Mouse (Mus musculus) hindbrain, embryonic 15.5 days (tissue): ENCODE data around the gene Snn. TPM values are rescaled to one million over a fixed set of nuclear protein-coding genes. Genes with fewer than 3 reads are reported as not detected.

ENCODE experiments used
- ATAC-seq: fragments of 200-750 bp; cut with Nextera tagmentation; 2 replicates; pipeline ENCODE4 v1.8.0; 2017; ENCODE audit warnings: low read depth, moderate number of reproducible peaks, moderate TSS enrichment; ENCODE audit not compliant: low FRiP score
- H3K27ac ChIP-seq: fragments of 300-500 bp; sonication (generic); replicated peaks from 2 replicates; pipeline ENCODE4 v1.5.1; 2015; ENCODE audit warnings: mild to moderate bottlenecking, inconsistent platforms
- H3K27me3 ChIP-seq: fragments of 300-500 bp; sonication (generic); 2 replicates; pipeline ENCODE4 v1.6.1; 2015; ENCODE audit warnings: control low read depth, inconsistent platforms
- H3K36me3 ChIP-seq: fragments of 300-500 bp; sonication (generic); 2 replicates; pipeline ENCODE4 v1.6.1; 2015; ENCODE audit warnings: control low read depth, inconsistent platforms
- H3K4me1 ChIP-seq: fragments of 300-500 bp; sonication (generic); replicated peaks from 2 replicates; pipeline ENCODE4 v1.6.1; 2015; ENCODE audit warnings: control low read depth, inconsistent platforms
- H3K4me2 ChIP-seq: fragments of 300-500 bp; sonication (generic); 2 replicates; pipeline ENCODE4 v1.6.1; 2015; ENCODE audit warnings: moderate library complexity, mild to moderate bottlenecking, inconsistent platforms
- H3K4me3 ChIP-seq: fragments of 300-500 bp; sonication (generic); 2 replicates; pipeline ENCODE4 v1.5.1; 2015; ENCODE audit warnings: mild to moderate bottlenecking, inconsistent platforms
- H3K9ac ChIP-seq: fragments of 300-500 bp; sonication (generic); 2 replicates; pipeline ENCODE4 v1.6.1; 2015; ENCODE audit warnings: inconsistent platforms
- H3K9me3 ChIP-seq: fragments of 300-500 bp; sonication (generic); 2 replicates; pipeline ENCODE4 v1.6.1; 2016; ENCODE audit warnings: control low read depth, inconsistent platforms
- WGBS: fragments of 180-500 bp; shearing (Covaris S2); methylation state at CpG from one replicate; pipeline ENCODE4 v1.1.7; 2015; 5-methylcytosine and 5-hydroxymethylcytosine counted together
- polyA plus RNA-seq: library from polyadenylated mRNA; unstranded; fragments of >200 nt; fragmentation: Nextera tagmentation; extraction: Ambion mirVana; gene quantifications from 2 replicates; pipeline ENCODE4 v1.2.1, GENCODE M21; 2015

The Snn gene
- polyA plus RNA-seq, 1 experiment from 2014 or later, result 133 TPM

DNA sequence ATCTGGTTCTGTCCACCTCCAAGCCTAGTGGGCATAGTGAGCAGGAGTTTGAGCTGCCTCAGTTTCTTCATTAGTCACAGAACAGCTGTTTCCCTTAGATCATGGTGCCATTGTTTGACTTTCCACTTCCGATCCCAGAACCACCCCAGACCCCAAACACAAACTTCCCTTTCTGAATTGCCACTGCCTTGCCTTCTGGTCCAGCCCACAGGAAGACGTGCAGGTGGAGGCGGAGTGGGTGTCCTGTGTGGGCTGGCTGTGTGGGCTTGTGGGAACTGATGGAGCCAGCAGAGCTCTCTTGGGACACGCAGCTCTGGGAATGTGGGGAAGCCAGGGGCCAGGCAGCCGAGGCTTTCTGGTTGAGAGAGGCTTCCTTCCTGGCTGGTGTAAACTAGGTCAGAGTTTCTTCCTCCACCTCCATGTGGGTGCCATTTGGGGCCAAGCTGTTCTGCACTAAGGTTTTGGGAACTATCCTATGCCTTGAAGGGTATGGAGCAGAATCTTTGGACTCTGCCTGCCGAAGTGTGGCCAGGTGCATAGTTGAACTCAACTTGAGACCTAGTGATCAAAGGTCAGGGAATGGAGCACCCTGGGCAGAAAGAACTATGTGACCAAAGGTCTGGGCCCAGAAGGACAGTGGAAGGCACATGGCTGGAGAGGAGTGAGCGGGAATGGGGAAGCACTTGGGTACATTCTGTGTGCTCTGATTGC, 9.1 kb downstream of the Snn start:
- peak overlapping the region; percentile 34 for H3K27ac ChIP-seq
- peaks cover 78% of the 10 kb centered on the region for H3K4me1 ChIP-seq
- no peaks in the 10 kb centered on the region for H3K9me3 ChIP-seq
- no peak overlapping the region for H3K4me3 ChIP-seq
- H3K27me3 ChIP-seq, result no peaks in the 10 kb centered on the region
- no peak overlapping the region for H3K9ac ChIP-seq
- no peak for ATAC-seq
- peaks cover 26% of the 10 kb centered on the region for H3K36me3 ChIP-seq
- peak overlapping the region; percentile 74 for H3K4me2 ChIP-seq
- WGBS, result 78% methylated on average over 7 of the region's 7 CpGs

GRCm38 (mm10) chr16:11071176-11071575, 10.4 kb downstream of the Snn start:
- peaks cover 34% of the 10 kb centered on the region for H3K36me3 ChIP-seq

DNA sequence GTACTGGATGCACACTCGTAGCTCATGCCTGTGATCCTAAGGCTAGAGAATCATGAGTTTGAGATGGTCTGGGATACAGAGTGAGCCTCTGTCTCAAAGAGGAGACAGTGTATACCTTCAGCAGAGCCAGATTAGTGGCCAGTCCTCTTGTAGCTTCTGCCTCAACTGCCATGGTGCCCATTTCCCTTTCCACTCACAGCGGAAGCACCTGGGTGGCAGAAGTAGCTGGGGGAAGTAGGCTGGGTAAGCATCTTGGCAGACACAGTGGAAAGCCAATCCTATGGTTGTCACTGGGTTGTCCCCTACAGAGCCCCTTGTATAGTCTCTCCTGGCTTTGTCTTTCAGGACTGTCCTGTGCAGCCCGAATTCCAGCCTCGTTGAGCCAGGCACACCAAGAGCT, 11.1 kb downstream of the Snn start:
- no peak for ATAC-seq
- WGBS, result 87% methylated on average over 4 of the region's 4 CpGs
- Histone ChIP-seq H3K27me3 (no peaks in the 10 kb centered on the region), H3K4me3 (no peak overlapping the region), H3K4me2 (no peak overlapping the region), H3K9ac (no peak overlapping the region), H3K27ac (no peak overlapping the region), H3K4me1 (peaks cover 75% of the 10 kb centered on the region), H3K9me3 (no peaks in the 10 kb centered on the region), H3K36me3 (peaks cover 34% of the 10 kb centered on the region)

More at GRCm38 (mm10) chr16:11071176-11071575, 10.4 kb downstream of the Snn start:
- Histone ChIP-seq H3K9ac (no peak overlapping the region), H3K4me1 (peaks cover 75% of the 10 kb centered on the region), H3K4me3 (no peak overlapping the region), H3K27me3 (no peaks in the 10 kb centered on the region), H3K9me3 (no peaks in the 10 kb centered on the region), H3K27ac (no peak overlapping the region), H3K4me2 (no peak overlapping the region)
- ATAC-seq, result no peak
- WGBS, result 77% methylated on average over 5 of the region's 5 CpGs

DNA sequence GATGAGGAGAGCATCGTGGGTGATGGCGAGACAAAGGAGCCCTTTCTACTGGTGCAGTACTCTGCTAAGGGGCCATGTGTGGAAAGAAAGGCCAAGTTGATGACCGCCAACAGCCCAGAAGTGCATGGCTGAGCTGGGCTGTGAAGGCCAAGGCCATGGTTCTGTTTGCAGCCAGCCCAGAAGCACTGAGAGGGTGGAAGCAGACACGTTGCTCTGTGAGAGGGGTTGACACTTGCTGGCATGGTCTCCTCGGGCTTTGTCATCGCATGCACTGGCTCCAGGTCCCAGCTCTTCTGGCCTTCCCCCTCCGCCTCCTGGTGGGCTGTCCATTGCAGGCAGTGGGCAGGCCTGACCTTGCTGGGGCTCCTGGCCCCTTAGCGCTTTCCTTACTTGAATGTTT, 11.7 kb downstream of the Snn start:
- Histone ChIP-seq H3K27ac (peak overlapping the region; percentile 49; the same call in 1 of the 2 replicates), H3K4me2 (no peak overlapping the region), H3K36me3 (peaks cover 34% of the 10 kb centered on the region), H3K9me3 (no peaks in the 10 kb centered on the region), H3K4me3 (no peak overlapping the region), H3K27me3 (no peaks in the 10 kb centered on the region), H3K4me1 (peaks cover 71% of the 10 kb centered on the region), H3K9ac (no peak overlapping the region)
- no peak for ATAC-seq
- WGBS, result 73% methylated on average over 8 of the region's 8 CpGs

- Histone ChIP-seq H3K27ac (peak overlapping the region; percentile 49; the same call in 1 of the 2 replicates), H3K4me1 (peaks cover 65% of the 10 kb centered on the region), H3K27me3 (no peaks in the 10 kb centered on the region), H3K36me3 (peaks cover 34% of the 10 kb centered on the region), H3K4me3 (no peak overlapping the region), H3K4me2 (no peak overlapping the region), H3K9me3 (no peaks in the 10 kb centered on the region), H3K9ac (no peak overlapping the region)
- 62% methylated on average over 6 of the region's 6 CpGs for WGBS
- ATAC-seq, result no peak
These were observed 12.3 kb downstream of the Snn start for GRCm38 (mm10) chr16:11073060-11073459.

DNA sequence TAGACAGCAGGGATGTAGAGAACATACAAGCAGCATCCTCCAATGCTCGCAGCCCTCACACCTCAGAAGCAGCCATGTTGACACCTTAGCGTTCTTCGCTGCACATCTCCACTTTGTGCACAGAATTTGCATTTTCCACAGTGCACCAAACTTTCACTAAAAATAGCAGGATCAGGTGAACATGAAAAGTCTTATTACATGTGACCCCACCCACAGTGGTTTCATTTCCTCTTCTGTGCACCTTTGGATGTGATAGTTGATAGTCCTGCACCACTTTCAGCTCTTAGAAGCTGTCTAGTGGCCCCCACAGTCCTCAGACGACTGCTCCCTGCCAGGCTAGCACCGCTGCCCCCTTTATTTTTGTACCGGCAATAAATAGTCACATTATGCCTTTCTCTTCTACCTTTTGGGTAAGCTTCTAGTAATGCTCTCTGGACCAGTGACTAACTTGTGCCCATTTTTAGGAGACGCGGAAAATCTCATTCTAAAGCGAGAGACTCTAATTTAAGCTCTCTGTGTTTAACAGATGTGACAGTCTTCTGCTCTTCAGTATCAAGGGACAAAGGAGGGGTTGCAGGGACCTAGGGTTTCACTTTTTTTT, 17.0 kb downstream of the Snn start:
- peaks cover 21% of the 10 kb centered on the region for H3K4me1 ChIP-seq
- peaks cover 43% of the 10 kb centered on the region for H3K36me3 ChIP-seq
- no peaks in the 10 kb centered on the region for H3K9me3 ChIP-seq
- WGBS, result 90% methylated on average over 9 of the region's 9 CpGs
- no peak overlapping the region for H3K9ac ChIP-seq
- no peak overlapping the region for H3K27ac ChIP-seq
- ATAC-seq, result no peak
- H3K4me3 ChIP-seq, result no peak overlapping the region
- H3K27me3 ChIP-seq, result no peaks in the 10 kb centered on the region
- H3K4me2 ChIP-seq, result no peak overlapping the region

DNA sequence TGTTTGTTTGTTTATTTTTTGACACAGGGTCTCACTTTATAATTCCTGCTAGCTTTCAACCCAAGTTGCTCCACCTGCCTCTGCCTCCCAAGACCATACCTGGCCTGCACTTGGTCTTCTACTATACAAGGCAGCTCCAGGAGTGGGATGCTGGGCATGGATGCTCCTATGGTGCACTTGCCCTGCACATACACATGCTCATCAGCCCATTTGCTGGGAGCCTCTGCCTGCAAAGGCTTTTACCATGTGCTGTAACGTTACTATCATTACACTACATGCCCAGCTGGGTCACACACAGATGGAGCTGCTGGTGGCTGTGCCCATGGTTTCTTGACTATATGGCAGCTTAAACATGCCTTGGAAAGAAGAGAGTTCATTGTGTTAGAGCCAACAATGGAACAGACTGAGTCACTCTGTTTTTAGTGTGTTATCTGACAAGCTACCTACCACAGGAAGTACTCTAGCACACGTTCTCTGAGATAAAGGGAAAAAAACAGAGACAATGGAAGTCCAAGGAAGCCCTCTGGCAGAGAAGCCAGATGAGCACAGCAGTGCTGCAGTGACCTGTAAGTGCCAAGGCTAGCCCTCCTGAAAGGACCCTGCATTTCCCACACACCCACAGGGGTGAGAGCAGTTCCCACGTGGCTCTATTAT, 17.6 kb downstream of the Snn start:
- no peak overlapping the region for H3K4me2 ChIP-seq
- peaks cover 15% of the 10 kb centered on the region for H3K4me1 ChIP-seq
- no peak overlapping the region for H3K4me3 ChIP-seq
- H3K27me3 ChIP-seq, result no peaks in the 10 kb centered on the region
- no peak for ATAC-seq
- WGBS, result 77% methylated on average over 3 of the region's 3 CpGs
- no peak overlapping the region for H3K9ac ChIP-seq
- no peak overlapping the region for H3K27ac ChIP-seq
- H3K9me3 ChIP-seq, result no peaks in the 10 kb centered on the region
- peaks cover 44% of the 10 kb centered on the region for H3K36me3 ChIP-seq

- Histone ChIP-seq H3K9ac (no peak overlapping the region), H3K27ac (no peak overlapping the region), H3K27me3 (no peaks in the 10 kb centered on the region), H3K4me3 (no peak overlapping the region), H3K36me3 (peaks cover 48% of the 10 kb centered on the region), H3K9me3 (no peaks in the 10 kb centered on the region), H3K4me1 (peaks cover 19% of the 10 kb centered on the region), H3K4me2 (no peak overlapping the region)
- no peak for ATAC-seq
- 94% methylated on average over 8 of the region's 8 CpGs for WGBS
These were observed 23.4 kb downstream of the Snn start for GRCm38 (mm10) chr16:11084181-11084580.

DNA sequence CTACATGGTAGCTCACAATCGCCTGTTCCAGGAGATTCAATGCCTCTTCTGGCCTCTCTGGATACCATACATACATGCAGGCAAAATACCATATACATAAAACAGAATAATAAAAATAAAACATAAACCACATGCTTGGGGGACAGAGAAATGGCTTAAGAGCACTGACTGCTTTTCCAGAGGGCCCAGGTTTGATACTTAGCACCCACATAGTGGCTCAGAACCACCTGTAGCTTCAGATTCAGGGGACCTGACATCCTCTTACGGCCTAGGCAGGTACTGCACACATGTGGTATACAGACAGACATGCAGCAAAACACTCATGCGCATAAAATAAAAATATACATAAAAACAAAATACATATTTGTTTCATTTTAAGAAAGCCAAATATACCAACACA, 25.6 kb downstream of the Snn start:
- 95% methylated on average over 3 of the region's 3 CpGs for WGBS

GRCm38 (mm10) chr16:11086856-11087588, 26.3 kb downstream of the Snn start:
- Histone ChIP-seq H3K27ac (peak overlapping the region; percentile 74), H3K4me2 (no peak overlapping the region), H3K27me3 (no peaks in the 10 kb centered on the region), H3K4me1 (peaks cover 19% of the 10 kb centered on the region), H3K9ac (no peak overlapping the region), H3K9me3 (no peaks in the 10 kb centered on the region), H3K4me3 (no peak overlapping the region), H3K36me3 (peaks cover 50% of the 10 kb centered on the region)
- WGBS, result 35% methylated on average over 5 of the region's 5 CpGs
- peak; percentile 79 for ATAC-seq

More for the DNA sequence above, 25.6 kb downstream of the Snn start:
- no peak overlapping the region for H3K4me2 ChIP-seq
- H3K27me3 ChIP-seq, result no peaks in the 10 kb centered on the region
- H3K36me3 ChIP-seq, result peaks cover 50% of the 10 kb centered on the region
- H3K27ac ChIP-seq, result no peak overlapping the region
- no peak overlapping the region for H3K4me3 ChIP-seq
- no peaks in the 10 kb centered on the region for H3K9me3 ChIP-seq
- no peak for ATAC-seq
- H3K4me1 ChIP-seq, result peaks cover 19% of the 10 kb centered on the region
- no peak overlapping the region for H3K9ac ChIP-seq

GRCm38 (mm10) chr16:11090836-11091570, 30.3 kb downstream of the Snn start:
- Histone ChIP-seq H3K4me2 (no peak overlapping the region), H3K4me1 (peaks cover 19% of the 10 kb centered on the region), H3K9me3 (no peaks in the 10 kb centered on the region), H3K9ac (no peak overlapping the region), H3K27me3 (no peaks in the 10 kb centered on the region), H3K4me3 (no peak overlapping the region), H3K27ac (no peak overlapping the region), H3K36me3 (peaks cover 30% of the 10 kb centered on the region)
- no peak for ATAC-seq
- 84% methylated on average over 10 of the region's 10 CpGs for WGBS
